Mouse (Mus musculus): ENCODE measurements around the gene Csf2rb. TPM values are rescaled to one million over a fixed set of nuclear protein-coding genes. Genes with fewer than 3 reads are reported as not detected.
"Not testable (repeated sequence)": the region's sequence is repeated elsewhere in the genome, so short reads cannot be mapped to it uniquely, and the experiment has no call there.

The Csf2rb gene
- polyA plus RNA-seq, 1 experiment from 2014 or later: 2.3 TPM

DNA sequence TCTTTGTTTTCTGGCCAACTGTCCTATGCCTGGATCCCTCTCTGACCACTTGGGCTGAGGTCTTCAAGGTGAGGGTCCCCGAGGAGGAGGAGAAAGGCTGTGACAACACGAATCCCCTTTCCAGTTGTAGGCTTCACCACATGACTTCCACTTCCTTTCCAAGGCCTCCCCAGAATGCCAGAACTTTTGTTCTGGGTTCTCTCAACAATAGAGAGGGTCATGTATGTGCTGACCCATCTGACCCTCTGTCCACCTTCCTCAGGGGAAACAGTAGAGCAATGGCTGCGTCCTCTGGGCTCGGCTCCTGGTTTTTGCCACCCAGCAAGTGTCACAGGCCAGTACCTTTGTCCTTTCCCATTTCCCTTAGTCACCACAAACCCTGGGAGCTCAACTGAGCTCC is 14.6 kb upstream of the Csf2rb start:
- Histone ChIP-seq H3K27me3 (ENCODE audit: insufficient read depth, poor library complexity, severe bottlenecking) (no peaks in the 10 kb centered on the region), H3K36me3 (no peaks in the 10 kb centered on the region), H3K9me3 (no peaks in the 10 kb centered on the region), H3K4me3 (no peak overlapping the region), H3K27ac (no peak overlapping the region), H3K4me1 (replicated peaks) (peaks cover 15% of the 10 kb centered on the region)
- no peak for DNase-seq (ENCODE audit: low spot score)
- 70% methylated on average over 4 of the region's 4 CpGs for WGBS

DNA sequence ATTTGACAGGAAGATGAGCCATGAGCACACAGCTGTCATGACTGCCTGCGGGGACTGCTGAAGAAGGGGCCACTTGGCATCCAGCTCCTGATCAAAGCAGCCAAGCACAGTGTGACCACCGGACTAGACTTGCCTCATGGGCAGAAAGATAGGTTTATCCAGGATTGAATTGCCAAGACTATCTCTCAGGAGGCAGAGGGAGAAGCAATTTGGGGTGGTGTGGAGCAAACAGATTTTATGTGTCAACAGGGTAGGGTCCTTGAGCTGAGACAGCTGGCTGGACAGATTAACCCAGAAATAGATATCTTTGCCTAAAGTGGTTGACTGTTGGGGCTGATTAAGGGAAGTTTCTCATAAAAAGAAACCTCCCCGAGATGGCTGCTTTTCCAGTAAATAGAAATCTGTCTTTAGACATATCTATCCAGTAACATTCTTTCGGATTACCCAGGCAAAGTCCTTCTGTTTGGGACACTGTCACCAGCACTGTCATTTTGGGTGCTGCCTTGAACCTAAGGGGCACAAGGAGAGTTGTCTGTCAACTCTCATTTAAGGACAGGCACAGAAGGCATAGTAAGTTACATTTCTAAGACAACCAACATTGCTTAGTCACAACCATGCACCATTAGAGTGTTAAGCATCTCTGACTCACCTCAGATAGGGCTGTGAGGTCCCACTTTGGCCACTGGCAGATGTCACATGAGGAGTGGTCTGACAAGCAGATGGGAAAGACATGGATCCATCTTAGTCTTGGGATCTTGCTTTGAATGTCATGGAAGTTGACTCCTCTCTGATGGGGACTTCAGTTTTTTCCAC is 12.9 kb upstream of the Csf2rb start:
- H3K4me1 ChIP-seq (replicated peaks): peaks cover 15% of the 10 kb centered on the region
- H3K27ac ChIP-seq; DNase-seq (ENCODE audit: low spot score); H3K27me3 ChIP-seq (ENCODE audit: insufficient read depth, poor library complexity, severe bottlenecking); H3K4me3 ChIP-seq; H3K36me3 ChIP-seq; H3K9me3 ChIP-seq: not testable (repeated sequence)
- 79% methylated on average over 4 of the region's 4 CpGs for WGBS

DNA sequence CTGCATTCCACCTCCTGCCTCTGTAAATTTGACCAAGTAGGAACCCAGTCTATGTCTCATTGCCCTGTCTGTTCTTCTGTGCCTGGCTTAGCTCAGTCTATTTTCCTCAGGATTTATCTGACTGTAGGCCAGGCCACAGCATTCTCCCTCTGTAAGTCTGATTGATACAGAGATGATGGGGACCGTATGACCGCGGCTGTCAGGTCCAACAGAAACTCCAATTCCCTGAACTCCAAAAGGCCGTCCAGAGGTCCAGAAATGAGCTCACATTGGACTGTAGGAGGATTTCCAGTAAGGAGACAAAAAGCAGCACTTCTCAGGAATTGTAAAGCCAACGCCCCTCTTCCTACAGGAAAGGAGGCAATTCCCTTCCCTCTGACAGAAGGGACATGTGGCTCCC is 11.9 kb upstream of the Csf2rb start:
- H3K27me3 ChIP-seq (ENCODE audit: insufficient read depth, poor library complexity, severe bottlenecking); H3K9me3 ChIP-seq; H3K27ac ChIP-seq; H3K36me3 ChIP-seq; DNase-seq (ENCODE audit: low spot score); H3K4me3 ChIP-seq: not testable (repeated sequence)
- 92% methylated on average over 5 of the region's 5 CpGs for WGBS
- peaks cover 15% of the 10 kb centered on the region for H3K4me1 ChIP-seq (replicated peaks)

DNA sequence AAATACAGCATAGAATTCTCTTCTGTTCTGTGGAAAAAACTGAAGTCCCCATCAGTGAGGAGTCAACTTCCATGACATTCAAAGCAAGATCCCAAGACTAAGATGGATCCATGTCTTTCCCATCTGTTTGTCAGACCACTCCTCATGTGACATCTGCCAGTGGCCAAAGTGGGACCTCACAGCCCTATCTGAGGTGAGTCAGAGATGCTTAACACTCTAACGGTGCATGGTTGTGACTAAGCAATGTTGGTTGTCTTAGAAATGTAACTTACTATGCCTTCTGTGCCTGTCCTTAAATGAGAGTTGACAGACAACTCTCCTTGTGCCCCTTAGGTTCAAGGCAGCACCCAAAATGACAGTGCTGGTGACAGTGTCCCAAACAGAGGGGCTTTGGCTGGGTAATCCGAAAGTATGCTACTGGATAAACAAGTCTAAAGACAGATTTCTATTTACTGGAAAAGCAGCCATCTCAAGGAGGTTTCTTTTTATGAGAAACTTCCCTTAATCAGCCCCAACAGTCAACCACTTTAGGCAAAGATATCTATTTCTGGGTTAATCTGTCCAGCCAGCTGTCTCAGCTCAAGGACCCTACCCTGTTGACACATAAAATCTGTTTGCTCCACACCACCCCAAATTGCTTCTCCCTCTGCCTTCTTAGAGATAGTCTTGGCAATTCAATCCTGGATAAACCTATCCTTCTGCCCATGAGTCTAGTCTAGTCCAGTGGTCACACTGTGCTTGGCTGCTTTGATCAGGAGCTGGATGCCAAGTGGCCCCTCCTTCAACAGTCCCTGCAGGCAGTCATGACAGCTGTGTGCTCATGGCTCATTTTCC is 7.0 kb upstream of the Csf2rb start:
- H3K27ac ChIP-seq; H3K27me3 ChIP-seq (ENCODE audit: insufficient read depth, poor library complexity, severe bottlenecking); H3K36me3 ChIP-seq; H3K4me1 ChIP-seq (replicated peaks); DNase-seq (ENCODE audit: low spot score); H3K4me3 ChIP-seq; H3K9me3 ChIP-seq: not testable (repeated sequence)
- WGBS: 84% methylated on average over 2 of the region's 2 CpGs

DNA sequence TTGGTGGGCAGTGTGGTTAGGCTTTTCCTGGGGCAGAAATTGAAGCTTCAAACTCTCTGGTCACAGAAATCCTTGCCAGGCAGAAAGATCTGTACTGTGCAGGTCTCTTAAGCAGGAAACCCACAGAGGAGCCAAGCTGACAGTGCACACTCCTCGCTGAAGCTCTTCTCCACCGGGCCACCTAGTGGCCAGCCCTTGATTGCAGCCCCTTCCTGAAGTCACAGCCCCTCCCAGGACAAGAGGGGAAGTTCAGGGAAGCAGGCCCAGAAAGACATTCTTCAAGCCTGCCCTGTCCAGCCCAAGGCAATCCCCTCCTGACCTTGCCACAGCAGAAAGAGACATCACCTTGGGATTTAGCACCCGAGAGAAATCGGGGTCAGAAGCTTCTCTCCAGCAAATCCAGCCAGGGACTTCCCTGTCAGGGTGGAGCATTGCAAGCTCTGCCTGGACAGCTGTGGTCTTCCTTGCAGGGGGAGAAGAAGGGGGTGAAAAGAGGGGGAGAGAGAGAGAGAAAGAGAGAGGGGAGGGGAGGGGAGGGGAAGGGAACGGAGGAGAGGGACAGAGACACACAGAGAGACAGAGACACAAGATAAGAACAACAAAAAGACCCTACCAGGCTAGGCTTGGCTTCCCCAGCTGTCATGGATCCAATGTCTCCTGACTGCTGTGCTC is 4.6 kb upstream of the Csf2rb start:
- Histone ChIP-seq H3K27me3 (ENCODE audit: insufficient read depth, poor library complexity, severe bottlenecking) (no peaks in the 10 kb centered on the region), H3K4me1 (replicated peaks) (peaks cover 6% of the 10 kb centered on the region; the same call in 1 of the 2 replicates), H3K36me3 (no peaks in the 10 kb centered on the region), H3K9me3 (no peaks in the 10 kb centered on the region), H3K27ac (no peak overlapping the region), H3K4me3 (no peak overlapping the region)
- 20% methylated on average over 5 of the region's 5 CpGs for WGBS
- peak; percentile 70 for DNase-seq (ENCODE audit: low spot score)

DNA sequence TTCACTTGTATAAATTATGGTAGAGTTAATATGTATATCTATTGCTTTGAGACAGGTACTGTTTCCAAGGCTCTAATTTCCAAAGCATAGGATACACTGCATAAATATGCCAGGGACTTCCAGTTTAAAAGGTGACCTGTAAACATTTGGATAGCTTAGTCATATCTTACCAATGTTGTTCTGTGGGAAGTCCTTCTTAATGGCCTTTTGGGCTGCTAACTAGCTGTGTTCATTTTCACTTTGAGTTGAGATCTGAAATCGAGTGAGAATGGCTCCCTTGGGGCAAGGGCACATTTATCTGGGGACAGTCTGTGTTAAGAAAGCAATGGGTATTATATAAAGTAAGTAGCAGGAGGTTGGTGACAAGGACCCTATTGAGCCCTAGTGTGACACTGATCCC is 2.2 kb upstream of the Csf2rb start:
- 61% methylated on average over 1 of the region's 1 CpGs for WGBS
- no peak for DNase-seq (ENCODE audit: low spot score)

DNA sequence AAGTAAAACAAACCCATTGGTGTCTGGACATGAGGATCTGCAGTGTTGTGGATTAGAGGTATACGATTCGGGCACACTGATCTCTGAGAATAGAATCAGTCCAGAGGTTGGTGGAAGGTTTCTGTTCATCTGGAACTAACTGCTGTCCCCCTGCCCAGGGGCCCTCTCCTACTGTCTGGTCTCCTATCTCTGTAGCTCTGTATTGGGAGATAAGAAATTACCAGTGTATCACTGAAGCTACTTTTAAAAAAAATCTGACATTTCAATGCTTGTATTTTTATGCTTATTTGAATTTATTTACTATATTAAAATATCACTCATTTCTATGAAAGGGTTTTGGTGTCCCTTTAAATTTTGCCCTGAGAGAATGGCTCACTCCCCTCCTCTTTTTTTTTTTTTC is 1.3 kb upstream of the Csf2rb start:
- Histone ChIP-seq H3K36me3 (no peaks in the 10 kb centered on the region), H3K27ac (no peak overlapping the region), H3K9me3 (no peaks in the 10 kb centered on the region), H3K4me3 (no peak overlapping the region), H3K4me1 (replicated peaks) (peaks cover 11% of the 10 kb centered on the region; the same call in 1 of the 2 replicates), H3K27me3 (ENCODE audit: insufficient read depth, poor library complexity, severe bottlenecking) (no peaks in the 10 kb centered on the region)
- WGBS: 94% methylated on average over 2 of the region's 2 CpGs
- DNase-seq (ENCODE audit: low spot score): no peak

More for the DNA sequence above, 2.2 kb upstream of the Csf2rb start:
- Histone ChIP-seq H3K27ac (no peak overlapping the region), H3K36me3 (no peaks in the 10 kb centered on the region), H3K4me1 (replicated peaks) (peaks cover 6% of the 10 kb centered on the region; the same call in 1 of the 2 replicates), H3K9me3 (no peaks in the 10 kb centered on the region), H3K4me3 (no peak overlapping the region), H3K27me3 (ENCODE audit: insufficient read depth, poor library complexity, severe bottlenecking) (no peaks in the 10 kb centered on the region)

DNA sequence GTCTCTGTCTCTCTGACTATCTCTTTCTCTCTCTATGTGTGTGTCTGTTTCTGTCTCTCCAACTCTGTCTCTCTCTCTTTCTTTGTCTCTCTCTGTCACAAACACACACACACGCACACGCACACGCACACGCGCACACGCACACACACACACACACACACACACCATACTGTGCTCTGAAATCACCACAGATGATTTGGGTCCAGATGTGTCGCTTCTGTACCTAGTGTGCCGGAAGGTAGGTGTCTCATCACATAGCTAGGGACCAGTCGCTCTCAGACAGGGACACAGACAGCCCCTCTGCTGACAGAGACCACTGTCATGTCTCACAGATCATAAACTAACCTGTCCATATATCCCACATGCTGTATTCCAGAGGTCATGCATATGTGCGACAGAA is 1.2 kb downstream of the Csf2rb start:
- Histone ChIP-seq H3K4me3 (no peak overlapping the region), H3K27ac (no peak overlapping the region), H3K4me1 (replicated peaks) (peaks cover 10% of the 10 kb centered on the region; the same call in 1 of the 2 replicates), H3K27me3 (ENCODE audit: insufficient read depth, poor library complexity, severe bottlenecking) (no peaks in the 10 kb centered on the region), H3K36me3 (no peaks in the 10 kb centered on the region), H3K9me3 (no peaks in the 10 kb centered on the region)
- no peak for DNase-seq (ENCODE audit: low spot score)
- 90% methylated on average over 10 of the region's 10 CpGs for WGBS

DNA sequence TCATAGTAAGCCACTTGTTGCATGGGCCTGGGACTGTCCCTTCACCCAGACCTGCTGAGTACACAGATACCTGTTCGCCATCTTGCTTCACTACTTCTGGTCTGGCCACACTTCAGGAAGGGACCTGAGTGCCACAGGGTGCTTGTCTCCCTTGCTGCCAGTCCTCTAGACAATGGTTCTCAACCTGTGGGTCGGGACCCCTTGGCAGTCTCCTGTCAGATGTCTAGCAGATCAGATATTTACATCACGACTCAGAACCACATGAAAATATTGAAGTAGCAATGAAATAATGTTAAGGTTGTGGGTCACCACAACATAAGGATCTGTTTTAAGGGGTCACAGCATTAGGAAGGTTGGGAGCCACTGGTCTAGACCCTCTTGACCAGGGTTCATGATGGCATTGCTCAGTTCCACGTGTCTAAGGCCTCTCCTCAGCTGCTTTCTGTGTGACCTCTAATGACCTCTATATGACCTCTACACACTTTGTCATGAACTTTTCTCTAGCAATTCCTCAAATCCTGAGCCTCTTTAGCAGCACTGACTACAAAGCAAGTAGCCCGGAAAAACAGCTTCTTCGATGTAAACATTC is 2.3 kb downstream of the Csf2rb start:
- peaks cover 10% of the 10 kb centered on the region; the same call in 1 of the 2 replicates for H3K4me1 ChIP-seq (replicated peaks)
- H3K36me3 ChIP-seq; H3K9me3 ChIP-seq; H3K27me3 ChIP-seq (ENCODE audit: insufficient read depth, poor library complexity, severe bottlenecking); DNase-seq (ENCODE audit: low spot score); H3K27ac ChIP-seq; H3K4me3 ChIP-seq: not testable (repeated sequence)
- WGBS: 83% methylated on average over 6 of the region's 6 CpGs

DNA sequence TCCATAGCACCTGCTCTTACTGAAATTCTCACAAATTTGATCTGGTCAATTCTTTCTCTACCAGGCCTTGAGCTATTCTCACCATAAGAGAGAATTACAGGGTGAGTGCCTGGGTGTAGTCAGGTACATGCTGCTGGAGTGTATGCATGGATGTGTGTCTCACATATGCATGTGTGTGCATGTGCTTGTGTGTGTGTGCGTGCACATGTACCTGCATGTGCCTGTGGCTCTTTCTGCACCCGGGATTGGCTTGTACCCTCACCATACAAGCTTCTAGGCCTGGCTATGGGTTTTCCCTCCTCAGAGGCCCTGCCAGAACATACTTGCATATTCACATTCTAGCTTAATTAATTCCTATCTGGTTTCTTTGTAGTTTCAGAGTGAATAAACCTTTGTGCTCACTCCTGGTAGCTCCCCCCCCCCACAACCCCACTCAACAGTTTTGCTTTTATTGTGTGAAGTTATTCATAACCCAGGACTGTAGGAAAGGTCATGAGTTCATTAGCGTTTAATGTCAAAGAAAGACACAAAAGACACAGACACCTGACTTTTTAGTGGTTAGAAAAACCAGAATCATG is 3.1 kb downstream of the Csf2rb start:
- Histone ChIP-seq H3K9me3 (no peaks in the 10 kb centered on the region), H3K36me3 (no peaks in the 10 kb centered on the region)
- DNase-seq (ENCODE audit: low spot score): no peak

DNA sequence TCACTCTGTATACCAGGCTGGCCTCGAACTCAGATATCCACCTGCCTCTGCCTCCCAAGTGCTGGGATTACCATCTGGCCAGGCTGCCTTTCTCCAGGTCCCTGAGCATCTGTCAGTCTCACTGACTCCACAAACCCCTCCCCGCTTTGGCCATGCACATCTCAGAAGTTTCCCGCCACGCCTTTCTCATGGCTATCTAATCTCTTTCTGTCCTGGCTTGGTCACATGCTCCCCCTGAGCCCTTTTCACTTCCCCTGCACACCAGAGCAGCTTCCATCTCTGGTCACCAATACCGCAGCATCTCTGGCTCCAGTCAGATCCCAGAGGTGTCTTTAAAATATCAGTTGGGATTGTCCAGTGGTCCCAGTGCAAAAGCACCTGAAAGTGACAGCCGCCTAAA is 4.4 kb downstream of the Csf2rb start:
- H3K36me3 ChIP-seq; H3K4me3 ChIP-seq; H3K27ac ChIP-seq; H3K27me3 ChIP-seq (ENCODE audit: insufficient read depth, poor library complexity, severe bottlenecking); H3K9me3 ChIP-seq; DNase-seq (ENCODE audit: low spot score): not testable (repeated sequence)
- 84% methylated on average over 6 of the region's 6 CpGs for WGBS
- peaks cover 10% of the 10 kb centered on the region; the same call in 1 of the 2 replicates for H3K4me1 ChIP-seq (replicated peaks)

More for the DNA sequence above, 3.1 kb downstream of the Csf2rb start:
- peaks cover 10% of the 10 kb centered on the region; the same call in 1 of the 2 replicates for H3K4me1 ChIP-seq (replicated peaks)
- H3K4me3 ChIP-seq: no peak overlapping the region
- no peaks in the 10 kb centered on the region for H3K27me3 ChIP-seq (ENCODE audit: insufficient read depth, poor library complexity, severe bottlenecking)
- whole genome bisulfite sequencing: 80% methylated on average over 3 of the region's 3 CpGs
- H3K27ac ChIP-seq: no peak overlapping the region; the same call in 1 of the 2 replicates

DNA sequence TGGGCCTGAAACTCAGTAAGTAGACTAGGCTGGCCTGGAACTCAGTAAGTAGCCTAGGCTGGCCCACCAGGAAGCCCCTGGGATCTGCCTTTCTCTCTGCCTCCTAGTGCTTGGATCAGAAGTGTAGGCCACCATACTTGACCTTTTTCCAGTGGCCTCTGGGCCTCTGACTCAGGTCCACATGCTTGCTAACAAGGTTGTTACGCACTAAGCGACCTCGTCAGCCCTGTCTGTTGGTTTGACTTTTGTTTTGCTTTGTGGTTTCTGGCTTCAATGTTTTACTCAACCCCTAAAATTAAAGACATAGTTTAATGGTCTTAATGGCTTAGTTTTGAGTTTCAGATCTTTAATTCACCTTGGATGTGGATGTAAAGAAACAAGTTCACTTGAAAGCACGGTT is 5.2 kb downstream of the Csf2rb start:
- no peaks in the 10 kb centered on the region for H3K9me3 ChIP-seq
- peaks cover 10% of the 10 kb centered on the region; the same call in 1 of the 2 replicates for H3K4me1 ChIP-seq (replicated peaks)
- no peak overlapping the region for H3K4me3 ChIP-seq
- no peaks in the 10 kb centered on the region for H3K27me3 ChIP-seq (ENCODE audit: insufficient read depth, poor library complexity, severe bottlenecking)
- no peak overlapping the region for H3K27ac ChIP-seq
- WGBS: 84% methylated on average over 4 of the region's 4 CpGs
- H3K36me3 ChIP-seq: no peaks in the 10 kb centered on the region
- DNase-seq (ENCODE audit: low spot score): no peak
